Mouse (Mus musculus): ENCODE data around the gene Oas1f.

GRCm38 (mm10) chr5:120898307-120898706, 51.1 kb downstream of the Oas1f start:
- no peak for TF ChIP-seq MYOG (IDR thresholded peaks at IDR 0.05; ENCODE audit: control insufficient read depth, extremely low read depth, insufficient read length)
- no peak for TF ChIP-seq USF1 (IDR thresholded peaks at IDR 0.05; ENCODE audit: low read depth)
- TF ChIP-seq CTCF (IDR thresholded peaks at IDR 0.05; ENCODE audit: control insufficient read depth, insufficient read depth, insufficient read length), result no peak
- TF ChIP-seq MYOD1 (IDR thresholded peaks at IDR 0.05; ENCODE audit: control insufficient read depth, insufficient read length, low read depth), result no peak
- no peak for TF ChIP-seq FOSL1 (IDR thresholded peaks at IDR 0.05; ENCODE audit: insufficient read depth, low read length, poor library complexity, severe bottlenecking)
